Mouse (Mus musculus) heart, embryonic 12.5 days (tissue): ENCODE results near the gene Sh3bgrl2. TPM values are rescaled to one million over a fixed set of nuclear protein-coding genes. Genes with fewer than 3 reads are reported as not detected.

Experiments
- ATAC-seq: fragments of 200-750 bp; cut with Nextera tagmentation; 2 replicates; pipeline ENCODE4 v1.8.0; 2017; ENCODE audit warnings: moderate TSS enrichment, moderate library complexity; ENCODE audit not compliant: insufficient number of reproducible peaks, low FRiP score
- H3K27ac ChIP-seq: fragments of 300-500 bp; sonication (generic); 2 replicates; pipeline ENCODE4 v1.5.1; 2016; ENCODE audit warnings: mild to moderate bottlenecking, moderate library complexity; ENCODE audit not compliant: poor library complexity, severe bottlenecking
- H3K27me3 ChIP-seq: fragments of 300-500 bp; sonication (generic); replicated peaks from 2 replicates; pipeline ENCODE4 v1.6.1; 2016; ENCODE audit warnings: mild to moderate bottlenecking, moderate library complexity
- H3K36me3 ChIP-seq: fragments of 300-500 bp; sonication (generic); 2 replicates; pipeline ENCODE4 v1.6.1; 2016; ENCODE audit warnings: mild to moderate bottlenecking, moderate library complexity
- H3K4me1 ChIP-seq: fragments of 300-500 bp; sonication (generic); replicated peaks from 2 replicates; pipeline ENCODE4 v1.6.1; 2016; ENCODE audit warnings: mild to moderate bottlenecking
- H3K4me2 ChIP-seq: fragments of 300-500 bp; sonication (generic); 2 replicates; pipeline ENCODE4 v1.6.1; 2016; ENCODE audit warnings: mild to moderate bottlenecking, moderate library complexity
- H3K4me3 ChIP-seq: fragments of 300-500 bp; sonication (generic); 2 replicates; pipeline ENCODE4 v1.5.1; 2016; ENCODE audit warnings: mild to moderate bottlenecking
- H3K9ac ChIP-seq: fragments of 300-500 bp; sonication (generic); 2 replicates; pipeline ENCODE4 v1.6.1; 2016; ENCODE audit warnings: mild to moderate bottlenecking, moderate library complexity
- H3K9me3 ChIP-seq: fragments of 300-500 bp; sonication (generic); replicated peaks from 2 replicates; pipeline ENCODE4 v1.6.1; 2016; ENCODE audit warnings: mild to moderate bottlenecking, moderate library complexity
- WGBS: fragments of 180-500 bp; shearing (Covaris S2); methylation state at CpG from one replicate; pipeline ENCODE4 v1.1.7; 2016; 5-methylcytosine and 5-hydroxymethylcytosine counted together
- polyA plus RNA-seq: library from polyadenylated mRNA; unstranded; fragments of >200 nt; fragmentation: Nextera tagmentation; extraction: Ambion mirVana; gene quantifications from 2 replicates; pipeline ENCODE4 v1.2.1, GENCODE M21; 2016

Gene Sh3bgrl2
- polyA plus RNA-seq, 1 experiment from 2014 or later = 19.0 TPM

DNA sequence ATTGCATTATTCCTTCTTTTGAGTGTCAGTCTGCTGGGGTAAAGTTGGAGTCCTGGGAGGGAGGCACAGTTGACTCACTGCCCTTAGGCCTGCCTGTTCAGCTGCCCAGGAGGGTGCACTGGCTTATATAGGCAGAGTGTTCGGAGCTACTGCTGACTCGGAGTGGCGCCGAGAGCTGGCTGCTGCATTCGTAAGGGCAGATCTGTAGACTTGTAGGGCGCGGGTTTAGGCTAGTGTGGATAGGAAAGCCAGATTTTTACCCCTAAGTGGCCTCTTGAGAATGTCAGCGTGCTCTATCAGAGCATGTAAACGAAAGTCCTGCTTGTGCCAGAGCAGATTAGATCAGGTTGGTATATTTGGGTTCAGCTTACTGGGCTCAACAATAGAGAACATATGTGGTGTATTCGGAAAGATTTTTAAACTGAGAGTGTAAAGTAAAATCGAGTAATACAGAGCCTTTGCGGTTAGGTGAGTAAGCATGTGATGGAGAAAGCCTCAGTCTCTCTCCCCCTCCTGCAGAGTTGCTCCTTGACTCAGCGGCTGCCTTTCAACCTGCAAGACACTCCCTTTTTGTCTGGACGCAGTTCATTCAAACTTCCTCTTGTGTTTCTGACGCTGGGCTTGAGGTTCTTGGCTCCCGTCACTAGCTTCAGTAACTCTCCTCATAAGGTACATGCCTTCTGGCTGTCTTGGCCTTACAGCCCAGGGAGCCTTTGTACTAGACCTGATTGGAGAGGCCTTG is 15.9 kb downstream of the Sh3bgrl2 start:
- Histone ChIP-seq H3K27me3 (no peaks in the 10 kb centered on the region), H3K4me3 (no peak overlapping the region), H3K4me1 (peaks cover 60% of the 10 kb centered on the region), H3K27ac (peak overlapping the region; percentile 63), H3K4me2 (peak overlapping the region; percentile 48), H3K36me3 (no peaks in the 10 kb centered on the region), H3K9ac (no peak overlapping the region), H3K9me3 (no peaks in the 10 kb centered on the region)
- ATAC-seq = peak; percentile 37; the same call in 1 of the 2 replicates
- WGBS = 23% methylated on average over 16 of the region's 16 CpGs

DNA sequence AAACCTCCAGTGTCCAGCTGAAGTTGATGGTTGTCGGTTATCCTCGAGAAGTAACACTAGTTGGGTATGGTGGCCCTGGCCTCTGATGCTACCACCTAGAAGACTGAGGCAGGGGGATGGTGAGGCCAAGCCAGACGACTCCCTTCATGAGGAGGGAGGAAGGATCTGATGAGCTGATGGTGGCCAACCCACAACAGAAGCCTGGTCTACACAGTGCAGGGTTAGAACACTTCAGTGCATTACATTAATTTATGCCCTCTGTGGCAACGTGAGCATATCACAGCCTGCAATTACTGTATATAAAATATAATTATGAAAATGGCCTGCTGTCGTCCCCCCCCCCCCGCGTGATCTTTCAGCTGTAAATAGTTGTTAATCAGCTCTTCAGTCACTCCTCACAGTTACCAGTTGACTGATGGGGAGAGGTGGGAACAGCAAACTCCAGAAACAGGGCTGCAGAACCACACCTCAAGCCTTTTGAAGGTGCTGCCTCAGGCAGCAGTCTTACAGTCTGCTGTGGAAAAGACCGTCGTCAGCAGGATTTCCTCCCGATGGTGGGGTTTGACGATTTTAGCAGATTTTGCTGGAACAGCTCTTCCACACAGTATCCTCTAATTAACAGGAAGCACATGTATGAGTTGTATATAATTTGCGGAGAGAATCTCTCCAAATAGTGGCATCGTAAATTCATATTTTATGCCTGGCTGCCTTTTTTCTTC is 17.0 kb downstream of the Sh3bgrl2 start:
- no peak for ATAC-seq
- peaks cover 57% of the 10 kb centered on the region for H3K4me1 ChIP-seq

DNA sequence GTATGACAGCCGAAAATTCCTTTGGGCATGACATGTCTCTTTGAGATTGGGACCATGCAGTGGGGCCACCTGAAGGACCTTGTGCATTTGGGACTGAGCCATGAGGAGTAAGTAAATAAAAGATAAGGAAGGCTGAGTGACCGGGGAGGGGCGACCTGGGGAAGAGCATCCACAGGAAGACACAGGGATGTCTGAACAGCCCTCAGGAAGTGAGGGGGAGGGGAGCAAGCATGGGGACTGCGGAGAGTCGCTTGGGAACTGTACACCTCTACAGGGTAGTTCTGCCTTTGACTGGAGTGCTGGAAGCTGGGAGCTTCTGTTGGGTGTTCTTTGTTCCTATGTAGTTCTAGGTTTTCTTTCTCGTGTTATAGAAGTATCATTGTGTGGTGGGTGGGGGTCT is 18.0 kb downstream of the Sh3bgrl2 start:
- no peak overlapping the region for H3K9ac ChIP-seq
- ATAC-seq = 0 out of 2 replicates have a peak, but pooled peaks have one; percentile 31
- no peaks in the 10 kb centered on the region for H3K27me3 ChIP-seq
- H3K4me3 ChIP-seq = no peak overlapping the region
- H3K9me3 ChIP-seq = no peaks in the 10 kb centered on the region
- no peak overlapping the region for H3K27ac ChIP-seq
- H3K4me2 ChIP-seq = no peak overlapping the region
- H3K4me1 ChIP-seq = peaks cover 48% of the 10 kb centered on the region
- no peaks in the 10 kb centered on the region for H3K36me3 ChIP-seq
- WGBS = 59% methylated on average over 6 of the region's 6 CpGs

More for the DNA sequence above, 17.0 kb downstream of the Sh3bgrl2 start:
- no peaks in the 10 kb centered on the region for H3K9me3 ChIP-seq
- no peak overlapping the region for H3K4me3 ChIP-seq
- no peak overlapping the region for H3K9ac ChIP-seq
- H3K36me3 ChIP-seq = no peaks in the 10 kb centered on the region
- no peak overlapping the region for H3K27ac ChIP-seq
- H3K27me3 ChIP-seq = no peaks in the 10 kb centered on the region
- 49% methylated on average over 13 of the region's 13 CpGs for WGBS
- no peak overlapping the region; the same call in 1 of the 2 replicates for H3K4me2 ChIP-seq

DNA sequence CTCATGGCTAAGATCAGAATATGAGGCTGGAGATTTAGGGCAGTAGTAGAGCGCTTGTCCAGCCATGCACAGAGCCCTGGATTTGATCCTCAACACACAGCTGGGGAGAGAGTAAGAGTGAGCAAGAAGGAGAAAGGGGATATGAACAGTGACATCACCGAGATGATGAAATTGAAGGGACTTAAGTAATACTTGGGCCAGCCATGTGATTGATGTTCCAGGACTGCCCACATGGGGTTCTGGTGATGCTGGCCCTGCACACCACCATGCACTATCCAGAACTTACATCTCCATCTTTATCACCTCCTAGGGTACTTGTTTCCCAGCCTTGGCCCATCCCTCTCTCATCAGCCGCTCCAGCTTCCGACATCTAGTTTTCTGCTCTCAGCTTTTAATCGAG is 20.0 kb downstream of the Sh3bgrl2 start:
- Histone ChIP-seq H3K4me1 (peaks cover 46% of the 10 kb centered on the region), H3K27ac (no peak overlapping the region)
- WGBS = 91% methylated on average over 5 of the region's 5 CpGs

GRCm38 (mm10) chr9:83568937-83569336 is 20.8 kb downstream of the Sh3bgrl2 start:
- ATAC-seq = no peak
- Histone ChIP-seq H3K4me1 (peaks cover 47% of the 10 kb centered on the region), H3K27me3 (no peaks in the 10 kb centered on the region), H3K9ac (no peak overlapping the region), H3K36me3 (no peaks in the 10 kb centered on the region), H3K4me3 (no peak overlapping the region), H3K27ac (no peak overlapping the region), H3K4me2 (no peak overlapping the region), H3K9me3 (no peaks in the 10 kb centered on the region)
- WGBS = 72% methylated on average over 3 of the region's 3 CpGs

More for the DNA sequence above, 20.0 kb downstream of the Sh3bgrl2 start:
- Histone ChIP-seq H3K9me3 (no peaks in the 10 kb centered on the region), H3K36me3 (no peaks in the 10 kb centered on the region), H3K4me3 (no peak overlapping the region), H3K9ac (no peak overlapping the region), H3K27me3 (no peaks in the 10 kb centered on the region), H3K4me2 (no peak overlapping the region)
- no peak for ATAC-seq

- Histone ChIP-seq H3K9ac (no peak overlapping the region), H3K27ac (no peak overlapping the region), H3K36me3 (no peaks in the 10 kb centered on the region), H3K27me3 (no peaks in the 10 kb centered on the region), H3K9me3 (no peaks in the 10 kb centered on the region), H3K4me1 (peaks cover 39% of the 10 kb centered on the region), H3K4me3 (no peak overlapping the region), H3K4me2 (no peak overlapping the region)
- no peak for ATAC-seq
- 61% methylated on average over 7 of the region's 7 CpGs for WGBS
Measured at GRCm38 (mm10) chr9:83569898-83570297, 21.8 kb downstream of the Sh3bgrl2 start.

DNA sequence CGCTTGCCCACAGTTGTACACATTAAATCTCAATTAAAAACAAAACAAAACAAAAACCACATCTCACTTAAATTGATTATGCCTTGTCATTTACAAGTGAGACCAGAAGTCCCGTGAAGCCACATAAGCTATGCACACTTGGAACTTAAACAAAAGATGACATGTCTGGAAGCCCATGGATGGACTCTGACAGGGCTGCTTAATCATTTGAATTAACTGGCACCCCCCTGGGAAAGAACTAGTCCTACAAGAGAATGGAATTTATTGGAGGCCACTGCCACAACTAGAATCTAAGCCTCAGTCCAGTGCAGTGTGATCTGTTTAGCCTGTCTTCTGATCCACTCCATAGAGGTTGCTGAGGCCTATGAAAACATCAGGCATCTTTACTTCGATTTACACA is 23.2 kb downstream of the Sh3bgrl2 start:
- Histone ChIP-seq H3K27me3 (no peaks in the 10 kb centered on the region), H3K4me2 (no peak overlapping the region), H3K4me3 (no peak overlapping the region), H3K36me3 (no peaks in the 10 kb centered on the region), H3K9me3 (no peaks in the 10 kb centered on the region), H3K9ac (no peak overlapping the region), H3K27ac (no peak overlapping the region), H3K4me1 (peaks cover 34% of the 10 kb centered on the region)
- no peak for ATAC-seq
- WGBS = 74% methylated on average over 3 of the region's 3 CpGs

GRCm38 (mm10) chr9:83572326-83572725 is 24.2 kb downstream of the Sh3bgrl2 start:
- peaks cover 33% of the 10 kb centered on the region for H3K4me1 ChIP-seq
- 67% methylated on average over 2 of the region's 2 CpGs for WGBS
- no peak overlapping the region for H3K9ac ChIP-seq
- H3K4me3 ChIP-seq = no peak overlapping the region
- H3K4me2 ChIP-seq = no peak overlapping the region
- H3K27me3 ChIP-seq = no peaks in the 10 kb centered on the region
- H3K36me3 ChIP-seq = no peaks in the 10 kb centered on the region
- no peaks in the 10 kb centered on the region for H3K9me3 ChIP-seq
- ATAC-seq = no peak
- H3K27ac ChIP-seq = no peak overlapping the region

DNA sequence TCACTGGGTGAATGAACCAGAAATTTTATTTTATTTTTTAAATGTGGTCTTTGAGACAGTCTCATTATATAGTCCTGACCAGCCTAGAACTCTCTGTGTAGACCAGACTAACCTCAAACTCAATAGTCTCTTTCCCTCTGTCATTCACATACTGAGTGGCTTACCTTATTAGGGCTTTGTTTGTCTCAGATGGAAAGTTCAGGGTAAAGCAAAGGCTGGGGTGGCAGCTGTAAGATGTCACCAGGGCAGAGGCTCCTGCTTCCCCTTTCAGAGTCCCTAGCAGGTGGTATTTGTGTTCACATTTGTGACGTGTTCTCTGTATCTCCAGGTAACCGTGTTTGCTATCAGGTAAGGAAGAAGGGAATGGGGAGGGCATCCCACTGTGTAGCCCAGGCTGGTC is 24.7 kb downstream of the Sh3bgrl2 start:
- Histone ChIP-seq H3K9ac (no peak overlapping the region), H3K4me2 (no peak overlapping the region), H3K4me3 (no peak overlapping the region), H3K27ac (no peak overlapping the region), H3K36me3 (no peaks in the 10 kb centered on the region), H3K4me1 (peaks cover 33% of the 10 kb centered on the region), H3K9me3 (no peaks in the 10 kb centered on the region), H3K27me3 (no peaks in the 10 kb centered on the region)
- no peak for ATAC-seq
- 55% methylated on average over 2 of the region's 2 CpGs for WGBS

GRCm38 (mm10) chr9:83573588-83573987 is 25.5 kb downstream of the Sh3bgrl2 start:
- no peaks in the 10 kb centered on the region for H3K36me3 ChIP-seq
- ATAC-seq = no peak
- no peaks in the 10 kb centered on the region for H3K27me3 ChIP-seq
- peaks cover 33% of the 10 kb centered on the region for H3K4me1 ChIP-seq
- no peak overlapping the region for H3K4me3 ChIP-seq
- no peaks in the 10 kb centered on the region for H3K9me3 ChIP-seq
- whole genome bisulfite sequencing = 49% methylated on average over 2 of the region's 2 CpGs
- no peak overlapping the region for H3K9ac ChIP-seq
- no peak overlapping the region for H3K4me2 ChIP-seq
- no peak overlapping the region for H3K27ac ChIP-seq

DNA sequence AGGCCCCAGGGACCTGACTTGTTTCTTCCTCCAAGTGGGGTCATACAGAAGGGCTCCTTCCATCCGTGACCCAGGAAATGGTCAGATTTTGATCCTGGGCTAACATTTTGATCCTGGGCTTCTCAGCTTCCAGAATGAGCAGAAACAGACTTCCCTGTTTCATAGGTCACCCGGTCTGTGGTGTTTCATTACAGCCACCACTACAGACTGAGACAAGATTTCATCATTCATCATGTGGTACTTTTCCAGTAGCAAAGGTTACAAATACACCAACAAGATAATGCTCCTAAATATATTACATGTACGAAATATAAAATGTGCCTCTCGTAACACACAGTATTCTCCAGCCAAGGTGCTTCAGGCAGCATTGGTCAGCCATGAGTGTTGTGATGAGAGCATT is 27.3 kb downstream of the Sh3bgrl2 start:
- Histone ChIP-seq H3K4me2 (no peak overlapping the region), H3K27ac (no peak overlapping the region)
- 71% methylated on average over 4 of the region's 4 CpGs for WGBS

More for the DNA sequence above, 27.3 kb downstream of the Sh3bgrl2 start:
- H3K9me3 ChIP-seq = no peaks in the 10 kb centered on the region
- peaks cover 29% of the 10 kb centered on the region for H3K4me1 ChIP-seq
- no peak for ATAC-seq
- H3K36me3 ChIP-seq = no peaks in the 10 kb centered on the region
- H3K4me3 ChIP-seq = no peak overlapping the region
- H3K9ac ChIP-seq = no peak overlapping the region
- no peaks in the 10 kb centered on the region for H3K27me3 ChIP-seq
